Mouse (Mus musculus): Measurements from ENCODE around the gene Rabggta.

Gene Rabggta

DNA sequence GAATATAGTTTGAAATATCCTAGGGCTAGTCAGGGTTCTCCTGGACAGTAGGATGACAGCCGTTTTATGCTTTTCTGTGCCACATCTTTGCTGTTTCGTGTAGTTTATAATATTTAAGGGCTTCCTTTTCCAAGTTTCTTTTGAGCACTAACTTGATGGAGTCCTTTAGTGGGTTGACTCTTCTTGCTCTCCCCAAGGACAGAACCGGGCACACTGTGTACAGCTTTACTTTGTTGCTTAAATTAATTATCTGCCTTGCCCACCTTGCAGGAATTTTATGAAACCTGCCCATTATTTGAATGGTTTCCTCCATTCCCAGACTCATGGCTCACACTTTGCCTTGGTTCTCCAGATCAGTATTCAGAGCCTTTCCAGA is 40.0 kb downstream of the Rabggta start:
- no peak for DNase-seq (ENCODE audit: low spot score)

DNA sequence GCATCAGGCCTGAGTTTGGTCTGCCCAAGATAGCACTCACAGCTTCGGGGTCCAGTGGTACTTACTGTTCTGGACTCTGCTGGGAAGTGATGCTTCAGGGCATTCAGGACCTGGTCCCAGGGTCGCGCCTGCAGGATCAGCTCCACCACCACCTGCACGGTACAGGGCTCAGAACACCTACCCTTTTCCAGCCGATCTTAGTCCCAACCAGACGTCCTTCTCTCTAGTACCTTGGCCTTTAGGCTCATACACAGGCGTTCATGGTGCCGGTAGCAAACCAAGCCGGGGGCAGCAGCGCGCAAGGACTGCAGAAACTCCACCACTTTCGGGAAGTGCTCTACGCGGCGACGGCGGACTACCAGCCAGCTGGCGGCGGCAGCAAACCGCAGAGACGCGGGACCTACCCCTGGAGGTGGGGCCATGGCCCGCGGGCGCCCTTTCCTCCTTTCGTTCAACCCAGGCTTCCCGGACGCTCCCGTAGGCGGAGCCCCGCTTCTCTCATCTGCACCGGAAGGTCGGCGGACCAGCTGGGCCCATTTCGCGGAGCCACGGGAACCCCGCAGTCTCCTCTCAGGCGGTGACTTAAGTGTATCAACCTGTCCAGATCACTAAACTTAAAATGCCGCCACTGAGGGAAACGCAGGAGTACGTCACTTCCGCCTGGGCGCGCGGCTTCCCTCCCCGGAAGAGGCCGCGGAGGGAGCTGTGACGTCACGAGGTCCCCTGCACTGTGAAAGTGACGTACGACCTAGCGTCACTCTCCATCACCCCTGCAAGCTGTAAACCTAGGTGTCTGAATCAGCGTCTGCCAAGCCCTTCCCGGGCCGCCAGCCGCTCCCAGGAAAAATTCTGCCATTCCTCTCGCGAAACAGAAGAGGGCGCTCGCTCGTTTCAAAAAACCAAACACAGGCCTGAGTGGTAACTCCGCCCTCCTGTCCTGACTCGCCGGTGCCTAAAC is 40.6 kb downstream of the Rabggta start, which contains the start of gene Tinf2:
TSS of gene Tinf2 (minus strand) at position 661 of the 958 bp plus-strand sequence.
- peak; percentile 96 for DNase-seq (ENCODE audit: low spot score)

DNA sequence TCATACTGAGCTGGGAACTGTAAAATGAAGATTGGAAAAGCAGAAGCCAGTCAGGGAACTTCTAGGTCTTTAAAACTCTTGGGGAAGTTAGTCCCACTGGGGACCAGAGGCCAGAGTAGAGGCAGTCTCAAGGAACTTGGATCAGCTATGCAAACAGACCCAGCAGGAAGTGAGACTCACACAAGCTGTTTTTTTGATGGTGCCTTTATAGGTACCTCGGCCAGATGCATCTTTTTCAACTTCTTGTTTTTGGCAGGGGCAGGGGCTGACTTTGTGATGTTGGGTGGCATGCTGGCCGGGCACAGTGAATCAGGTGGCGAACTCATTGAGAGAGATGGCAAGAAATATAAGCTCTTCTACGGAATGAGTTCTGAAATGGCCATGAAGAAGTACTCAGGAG is 44.4 kb downstream of the Rabggta start:
- DNase-seq (ENCODE audit: low spot score): no peak

DNA sequence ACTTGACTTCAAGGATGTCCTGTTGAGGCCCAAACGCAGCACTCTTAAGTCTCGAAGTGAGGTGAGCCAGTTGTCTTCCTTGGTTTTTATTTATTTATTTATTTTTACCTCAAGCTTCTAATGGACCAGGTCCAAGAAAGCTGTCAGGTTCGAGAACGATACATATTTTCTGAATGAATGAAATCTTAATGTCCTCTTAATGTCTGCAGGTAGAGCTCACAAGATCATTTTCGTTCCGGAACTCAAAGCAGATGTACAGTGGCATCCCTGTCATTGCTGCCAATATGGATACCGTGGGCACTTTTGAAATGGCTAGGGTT is 49.4 kb downstream of the Rabggta start:
- no peak for DNase-seq (ENCODE audit: low spot score)

DNA sequence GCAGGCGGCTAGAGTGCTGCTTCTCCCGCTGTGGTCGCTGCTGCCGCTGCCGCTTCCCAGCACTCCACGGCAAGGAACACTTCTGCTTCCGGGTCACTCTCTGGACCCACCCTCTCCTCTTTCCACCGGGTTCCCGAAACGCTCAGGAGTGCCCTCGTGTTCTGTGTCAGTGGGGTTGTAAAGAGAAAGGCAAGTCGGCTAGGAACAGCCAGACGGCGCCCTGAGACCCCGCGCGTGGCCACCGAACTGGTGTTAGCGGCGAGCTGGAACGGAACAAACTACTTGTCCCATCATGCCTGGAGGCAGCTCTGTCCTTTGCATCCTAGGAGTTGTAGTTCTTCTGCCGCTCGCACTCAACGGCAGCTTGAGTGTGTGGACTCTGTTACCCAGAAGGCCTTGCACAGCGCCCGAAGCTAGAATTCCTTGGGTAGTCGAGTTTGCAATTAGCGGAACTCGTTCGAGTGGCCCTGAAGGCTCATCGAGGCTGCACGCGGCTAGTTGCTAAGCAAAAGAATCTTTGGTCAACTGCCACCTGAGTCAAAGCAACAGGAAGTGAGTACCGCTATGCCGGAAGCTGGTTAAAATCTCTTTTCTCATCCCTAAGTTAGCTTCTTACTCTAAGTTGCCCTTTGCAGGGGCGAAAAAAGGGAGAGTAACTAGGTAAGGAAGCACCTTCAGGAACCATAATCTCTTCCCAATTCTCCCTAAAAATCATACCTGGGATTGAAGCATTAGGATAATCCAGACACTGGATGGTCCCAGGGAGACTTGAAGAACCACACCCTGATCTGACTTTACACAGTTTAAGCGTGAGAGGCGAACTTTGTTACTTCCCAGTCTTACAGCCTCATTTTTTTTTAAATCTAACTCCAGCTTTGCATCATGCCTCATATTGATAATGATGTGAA is 50.0 kb downstream of the Rabggta start, which contains the start of the genes Gmpr2 and Nedd8:
TSS of gene Gmpr2 (plus strand) at position 109 of the 908 bp plus-strand sequence.
TSS of gene Nedd8 (minus strand) at position 292 of the 908 bp plus-strand sequence.
- peak; percentile 92 for DNase-seq (ENCODE audit: low spot score)

DNA sequence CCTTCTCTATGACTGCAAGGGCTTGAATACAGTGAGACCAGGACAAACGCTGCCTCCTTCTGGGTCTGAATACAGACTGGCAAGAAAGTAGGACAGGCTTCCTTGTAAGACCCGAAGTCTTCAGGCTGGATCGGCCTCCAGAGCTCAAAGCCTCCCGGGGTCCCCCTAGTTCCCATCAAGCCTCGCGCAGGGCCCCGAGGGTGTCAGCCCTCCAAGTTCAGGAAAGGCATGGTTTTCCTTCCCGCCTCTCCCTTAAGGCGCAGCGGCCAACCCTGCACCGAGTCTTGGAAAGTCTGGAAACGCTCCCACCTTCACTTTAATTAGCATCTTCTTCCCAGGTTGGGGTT is 50.6 kb downstream of the Rabggta start:
- peak; percentile 6 for DNase-seq (ENCODE audit: low spot score)
